Comparison of ENCODE assay signal across 25 mouse cellular contexts in the genomic region with DNA sequence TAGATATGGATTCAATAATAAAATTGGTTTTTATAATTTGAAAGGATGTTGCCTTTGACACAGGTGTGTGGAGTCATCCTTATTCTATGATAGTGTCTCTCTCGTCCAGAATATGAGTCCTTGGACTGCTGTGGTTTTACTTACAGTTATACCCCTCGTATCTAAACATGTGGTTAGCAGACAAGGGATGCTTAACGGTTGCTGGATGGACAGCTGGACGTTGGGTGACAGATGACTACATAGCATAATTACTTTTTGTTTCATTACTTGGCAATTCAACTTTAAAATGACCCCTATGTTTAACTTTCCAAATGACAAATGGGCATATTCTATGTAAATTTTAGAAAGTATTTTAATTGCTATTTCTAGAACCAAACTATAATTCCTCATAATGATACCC.
"Had no signal": no experiment of that assay in that cellular context is flagged by ENCODE, and none has a peak within 500 bp of the region (broad histone marks: within the 10 kb centered on the region; RNA-seq: fewer than 3 reads in every experiment).

No protein-coding gene starts in this region.

- H3K27ac ChIP-seq: heart, embryonic 10.5 days; hindbrain, embryonic 13.5 days; hindbrain, embryonic 15.5 days; hindbrain, postnatal 0 days; kidney, embryonic 15.5 days; kidney, postnatal 0 days; limb, embryonic 13.5 days; limb, embryonic 15.5 days; liver, embryonic 12.5 days; liver, embryonic 14.5 days had no signal

- H3K4me3 ChIP-seq: heart, embryonic 10.5 days; heart, embryonic 12.5 days; hindbrain, embryonic 13.5 days; hindbrain, embryonic 15.5 days; kidney, embryonic 15.5 days; limb, embryonic 13.5 days; limb, embryonic 15.5 days; liver, embryonic 12.5 days had no signal

- H3K27me3 ChIP-seq: heart, embryonic 12.5 days; hindbrain, embryonic 13.5 days; hindbrain, embryonic 15.5 days; kidney, embryonic 15.5 days; limb, embryonic 13.5 days; limb, embryonic 15.5 days; liver, embryonic 12.5 days had no signal

- H3K4me1 ChIP-seq: hindbrain, embryonic 13.5 days; hindbrain, embryonic 15.5 days had no signal

- H3K36me3 ChIP-seq: heart, embryonic 10.5 days; hindbrain, embryonic 13.5 days; hindbrain, embryonic 15.5 days; kidney, embryonic 15.5 days; limb, embryonic 13.5 days; limb, embryonic 15.5 days; liver, embryonic 12.5 days had no signal

- H3K9me3 ChIP-seq: heart, embryonic 10.5 days; heart, embryonic 12.5 days; hindbrain, embryonic 13.5 days; hindbrain, embryonic 15.5 days; kidney, embryonic 15.5 days; limb, embryonic 13.5 days; limb, embryonic 15.5 days; liver, embryonic 12.5 days had no signal

- ATAC-seq: hindbrain, postnatal 0 days; intestine, embryonic 16.5 days; liver, embryonic 12.5 days had no signal

- H3K4me2 ChIP-seq: heart, embryonic 12.5 days; hindbrain, embryonic 13.5 days; hindbrain, embryonic 15.5 days; kidney, embryonic 15.5 days; limb, embryonic 13.5 days; limb, embryonic 15.5 days; liver, embryonic 12.5 days had no signal

- DNase-seq: gastrocnemius, postnatal 14 days; gastrocnemius, postnatal 36 days; heart, adult 18-20 months; heart, postnatal 14 days; heart, postnatal 36 days; kidney, adult 11 months; kidney, adult 2 months; kidney, adult 9 months; kidney, postnatal 14 days; kidney, postnatal 36 days; layer of hippocampus, adult 9-11 months; layer of hippocampus, postnatal 36 days; left cerebral cortex, postnatal 4 days had no signal

- H3K9ac ChIP-seq: heart, embryonic 12.5 days; hindbrain, embryonic 13.5 days; hindbrain, embryonic 15.5 days; kidney, embryonic 15.5 days; limb, embryonic 13.5 days; limb, embryonic 15.5 days; liver, embryonic 12.5 days; liver, embryonic 14.5 days had no signal
